Mouse (Mus musculus) urinary bladder, postnatal 36 days (tissue): ENCODE measurements around the gene Tuba8.

Experiments used
- DNase-seq, 2 experiments: peaks; one replicate each; pipeline ENCODE4 v3.0.0; 2022; ENCODE audit warnings: low spot score in 2 of 2, mixed read lengths in 1 of 2

Gene Tuba8

GRCm38 (mm10) chr6:121210149-121210925 is at the start of gene Tuba8:
TSS of gene Tuba8 (plus strand) at chr6:121210696.
- peak; percentile 54 to 74 for DNase-seq

- DNase-seq = no peak
Observed at GRCm38 (mm10) chr6:121162616-121163015, 47.9 kb upstream of the Tuba8 start.

GRCm38 (mm10) chr6:121166098-121166552 is 44.4 kb upstream of the Tuba8 start:
- no peak for DNase-seq

- DNase-seq = no peak
Observed at GRCm38 (mm10) chr6:121167381-121167975, 43.0 kb upstream of the Tuba8 start.

- DNase-seq = no peak
Observed at GRCm38 (mm10) chr6:121171102-121171501, 39.4 kb upstream of the Tuba8 start.

GRCm38 (mm10) chr6:121173471-121173870 is 37.0 kb upstream of the Tuba8 start:
- DNase-seq = no peak

GRCm38 (mm10) chr6:121174761-121175160 is 35.7 kb upstream of the Tuba8 start:
- DNase-seq = no peak

GRCm38 (mm10) chr6:121176011-121176730 is 34.3 kb upstream of the Tuba8 start:
- DNase-seq = no peak

- DNase-seq = no peak
Observed at GRCm38 (mm10) chr6:121176731-121177098, 33.8 kb upstream of the Tuba8 start.

GRCm38 (mm10) chr6:121177118-121177708 is 33.3 kb upstream of the Tuba8 start:
- no peak for DNase-seq

GRCm38 (mm10) chr6:121178700-121179358 is 31.7 kb upstream of the Tuba8 start:
- peak; percentile 49 to 52 for DNase-seq

GRCm38 (mm10) chr6:121179846-121180245 is 30.6 kb upstream of the Tuba8 start:
- DNase-seq = no peak

GRCm38 (mm10) chr6:121183414-121184173 is 26.9 kb upstream of the Tuba8 start, which contains the start of gene Pex26:
TSS of gene Pex26 (plus strand) at chr6:121183667.
- peak; percentile 89 to 92 for DNase-seq

- DNase-seq = peak; percentile 38 to 47
Observed at GRCm38 (mm10) chr6:121184198-121185140, 26.0 kb upstream of the Tuba8 start.

- DNase-seq = no peak
Observed at GRCm38 (mm10) chr6:121185232-121185631, 25.3 kb upstream of the Tuba8 start.

- DNase-seq = no peak
Observed at GRCm38 (mm10) chr6:121191261-121192009, 19.1 kb upstream of the Tuba8 start.

- DNase-seq = no peak
Observed at GRCm38 (mm10) chr6:121194061-121194955, 16.2 kb upstream of the Tuba8 start.
